Mouse (Mus musculus) stomach, embryonic 14.5 days (tissue): ENCODE results near the gene Efna2. TPM values are rescaled to one million over a fixed set of nuclear protein-coding genes. Genes with fewer than 3 reads are reported as not detected.

Experiments
- ATAC-seq: fragments of 200-750 bp; cut with Nextera tagmentation; 2 replicates; pipeline ENCODE4 v1.8.0; 2017; ENCODE audit warnings: low read depth, moderate TSS enrichment; ENCODE audit not compliant: insufficient number of reproducible peaks, insufficient read depth, low FRiP score
- H3K27ac ChIP-seq: fragments of 300-500 bp; sonication (generic); 2 replicates; pipeline ENCODE4 v1.5.1; 2014; ENCODE audit warnings: mild to moderate bottlenecking, low read length, moderate library complexity, mixed read lengths
- H3K27me3 ChIP-seq: fragments of 300-500 bp; sonication (generic); 2 replicates; pipeline ENCODE4 v1.6.1; 2014; ENCODE audit warnings: low read length, control low read depth, mixed read lengths; ENCODE audit not compliant: control insufficient read depth, insufficient read depth
- H3K36me3 ChIP-seq: fragments of 300-500 bp; sonication (generic); 2 replicates; pipeline ENCODE4 v1.6.1; 2014; ENCODE audit warnings: mild to moderate bottlenecking, control low read depth, low read length, moderate library complexity, mixed read lengths; ENCODE audit not compliant: control insufficient read depth, insufficient read depth
- H3K4me1 ChIP-seq: fragments of 300-500 bp; sonication (generic); 2 replicates; pipeline ENCODE4 v1.6.1; 2014; ENCODE audit warnings: low read length, control low read depth, mixed read lengths; ENCODE audit not compliant: control insufficient read depth, insufficient read depth
- H3K4me2 ChIP-seq: fragments of 300-500 bp; sonication (generic); replicated peaks from 2 replicates; pipeline ENCODE4 v1.6.1; 2014; ENCODE audit warnings: low read depth, low read length, control low read depth
- H3K4me3 ChIP-seq: fragments of 300-500 bp; sonication (generic); 2 replicates; pipeline ENCODE4 v1.5.1; 2014; ENCODE audit warnings: low read depth, low read length, control low read depth
- H3K9ac ChIP-seq: fragments of 300-500 bp; sonication (generic); replicated peaks from 2 replicates; pipeline ENCODE4 v1.6.1; 2014; ENCODE audit warnings: low read depth, mild to moderate bottlenecking, control low read depth, low read length, moderate library complexity, mixed read lengths
- H3K9me3 ChIP-seq: fragments of 300-500 bp; sonication (generic); 2 replicates; pipeline ENCODE4 v1.6.1; 2016; ENCODE audit warnings: low read depth, low read length, control low read depth; ENCODE audit not compliant: control insufficient read depth
- WGBS: fragments of 180-500 bp; shearing (Covaris S2); extraction: QIAGEN DNeasy Blood & Tissue Kit; methylation state at CpG from one replicate; pipeline ENCODE4 v1.1.7; 2014; 5-methylcytosine and 5-hydroxymethylcytosine counted together
- polyA plus RNA-seq: library from polyadenylated mRNA; unstranded; fragments of >200 nt; fragmentation: Nextera tagmentation; extraction: Ambion mirVana; gene quantifications from 2 replicates; pipeline ENCODE4 v1.2.1, GENCODE M21; 2014

The Efna2 gene
- polyA plus RNA-seq, 1 experiment from 2014 or later, result 12.2 TPM

DNA sequence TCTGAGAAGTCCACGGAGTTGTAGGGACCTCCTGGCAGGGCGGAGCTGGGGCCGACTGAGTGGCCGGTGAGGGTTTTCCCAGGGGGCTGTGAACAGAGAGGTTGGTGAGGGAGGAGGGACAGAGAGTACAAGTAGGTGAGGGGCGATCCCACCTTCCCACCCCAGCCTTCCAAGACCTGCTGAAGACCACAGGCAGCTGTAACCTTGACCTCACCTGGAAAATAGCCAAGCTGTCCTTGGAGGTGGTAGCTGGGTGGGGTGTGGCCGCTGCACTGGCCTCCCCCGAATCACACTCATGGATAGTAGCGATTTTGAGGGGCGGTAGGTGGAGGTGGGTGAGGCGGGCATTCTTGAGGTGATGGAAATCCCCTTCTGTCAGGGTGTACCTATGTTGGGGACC lies 44.1 kb upstream of the Efna2 start:
- 85% methylated on average over 10 of the region's 10 CpGs for WGBS
- ATAC-seq, result no peak
- peaks cover 13% of the 10 kb centered on the region; the same call in 1 of the 2 replicates for H3K4me1 ChIP-seq

DNA sequence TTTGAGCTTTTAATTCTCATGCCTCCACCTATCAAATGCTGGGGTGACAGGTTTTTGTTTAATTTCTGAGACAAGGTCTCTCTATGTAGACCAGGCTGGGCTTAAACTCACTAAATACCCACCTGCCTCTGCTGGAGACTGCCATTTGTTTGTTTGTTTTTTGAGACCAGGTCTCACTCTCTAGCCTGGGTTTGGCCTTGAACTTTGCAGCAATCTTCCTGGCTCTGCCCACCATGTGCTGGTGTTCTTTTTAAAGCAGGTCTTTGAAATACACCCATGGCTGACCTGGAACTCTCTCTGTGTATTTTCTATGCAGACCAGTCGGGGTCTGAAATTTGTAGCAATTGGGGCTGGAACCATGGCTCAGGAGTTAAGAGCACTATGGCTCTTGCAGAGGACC lies 43.6 kb upstream of the Efna2 start:
- H3K9ac ChIP-seq, result no peak overlapping the region
- H3K4me3 ChIP-seq, result no peak overlapping the region
- no peak overlapping the region for H3K4me2 ChIP-seq
- H3K4me1 ChIP-seq, result peaks cover 13% of the 10 kb centered on the region; the same call in 1 of the 2 replicates
- 97% methylated on average over 1 of the region's 1 CpGs for WGBS
- H3K27ac ChIP-seq, result no peak overlapping the region
- no peak for ATAC-seq
- H3K27me3 ChIP-seq, result 0 out of 2 replicates have a peak, but pooled peaks cover 7% of the 10 kb centered on the region
- peaks cover 19% of the 10 kb centered on the region for H3K36me3 ChIP-seq
- H3K9me3 ChIP-seq, result no peaks in the 10 kb centered on the region

More for the DNA sequence above, 44.1 kb upstream of the Efna2 start:
- Histone ChIP-seq H3K9ac (no peak overlapping the region), H3K27me3 (0 out of 2 replicates have a peak, but pooled peaks cover 7% of the 10 kb centered on the region), H3K36me3 (peaks cover 22% of the 10 kb centered on the region), H3K4me3 (no peak overlapping the region), H3K4me2 (no peak overlapping the region), H3K9me3 (no peaks in the 10 kb centered on the region), H3K27ac (no peak overlapping the region)

DNA sequence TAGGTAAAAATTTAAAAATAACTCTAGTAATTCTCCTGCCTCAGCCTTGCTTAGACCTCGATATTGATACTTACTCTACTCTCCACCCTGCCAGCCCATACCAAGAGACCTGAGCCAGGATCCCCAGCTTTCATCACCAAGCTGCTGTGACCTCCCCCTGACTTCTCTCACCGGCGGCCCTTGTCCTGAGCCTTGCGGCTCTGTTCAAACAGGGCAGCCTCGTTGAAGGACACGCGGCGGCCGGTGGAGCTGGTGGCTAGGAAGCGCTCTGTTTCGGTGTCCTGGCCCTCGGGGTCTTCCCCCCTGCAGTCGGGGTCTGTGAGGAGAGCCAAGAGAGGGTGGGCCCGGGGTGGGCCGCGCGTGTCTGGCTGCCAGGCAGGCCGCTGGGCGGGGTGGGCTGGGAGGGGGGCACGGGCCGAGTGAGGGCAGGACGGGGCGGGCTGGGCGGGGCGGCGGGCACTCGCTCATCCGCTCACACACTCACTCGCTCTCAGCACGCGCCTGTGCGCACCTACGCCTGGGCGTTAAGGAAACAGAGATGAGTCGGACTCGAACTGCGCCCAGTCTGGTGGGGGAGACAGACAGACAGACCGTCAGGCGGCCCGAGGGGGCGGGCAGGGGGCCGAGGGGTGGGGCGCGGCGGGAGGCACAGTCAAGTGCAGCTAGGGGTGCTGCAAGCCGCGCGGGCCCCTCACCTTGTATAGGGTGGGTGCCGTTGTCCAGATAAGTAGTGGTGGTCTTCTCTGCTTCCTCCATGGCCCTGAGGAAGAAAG lies 42.9 kb upstream of the Efna2 start:
- Histone ChIP-seq H3K36me3 (peaks cover 11% of the 10 kb centered on the region), H3K9ac (no peak overlapping the region; the same call in 1 of the 2 replicates), H3K9me3 (no peaks in the 10 kb centered on the region), H3K4me2 (peak overlapping the region; percentile 97), H3K4me1 (peaks cover 17% of the 10 kb centered on the region; the same call in 1 of the 2 replicates), H3K4me3 (peak overlapping the region; percentile 73; the same call in 1 of the 2 replicates), H3K27ac (no peak overlapping the region), H3K27me3 (0 out of 2 replicates have a peak, but pooled peaks cover 7% of the 10 kb centered on the region)
- no peak for ATAC-seq
- WGBS, result 14% methylated on average over 40 of the region's 49 CpGs

DNA sequence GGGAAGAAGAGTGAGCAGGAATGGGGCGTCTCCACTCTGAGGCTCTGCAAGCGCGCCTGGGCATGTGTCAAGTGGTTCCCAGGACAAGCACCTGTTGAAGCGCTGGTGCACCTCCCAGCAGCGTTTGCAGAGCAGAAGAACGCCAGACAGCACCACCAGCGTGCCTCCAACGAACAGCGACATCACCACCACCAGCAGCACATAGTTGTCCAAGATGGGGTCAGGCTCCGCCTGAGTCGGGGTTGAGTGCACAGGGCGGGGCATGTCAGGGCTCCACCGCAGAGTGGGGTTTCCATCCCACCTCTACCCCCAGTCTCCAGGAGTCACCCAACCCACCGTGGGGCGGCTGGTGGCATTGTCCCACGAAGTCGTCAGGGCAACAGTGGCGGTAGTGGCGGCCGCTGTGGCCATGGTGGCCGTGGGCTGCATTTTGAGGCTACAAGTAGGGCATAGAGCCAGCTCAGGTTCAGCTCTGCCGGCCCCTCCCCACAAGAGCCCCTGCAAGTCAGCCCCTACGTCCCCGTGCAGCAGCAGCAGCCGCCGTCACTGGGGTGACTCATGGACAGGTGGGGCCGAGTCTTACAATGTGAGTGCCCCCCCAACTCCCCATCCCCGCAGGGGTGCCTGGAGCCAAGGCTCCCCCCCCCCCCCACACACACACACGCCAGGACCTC lies 42.2 kb upstream of the Efna2 start:
- Histone ChIP-seq H3K4me3 (peak overlapping the region; percentile 73), H3K27ac (0 out of 2 replicates have a peak overlapping the region, but pooled peaks have one; percentile 79), H3K9me3 (no peaks in the 10 kb centered on the region), H3K4me2 (peak overlapping the region; percentile 97), H3K4me1 (peaks cover 17% of the 10 kb centered on the region; the same call in 1 of the 2 replicates), H3K36me3 (peaks cover 7% of the 10 kb centered on the region), H3K9ac (no peak overlapping the region), H3K27me3 (0 out of 2 replicates have a peak, but pooled peaks cover 7% of the 10 kb centered on the region)
- ATAC-seq, result no peak
- whole genome bisulfite sequencing, result 5% methylated on average over 29 of the region's 29 CpGs

DNA sequence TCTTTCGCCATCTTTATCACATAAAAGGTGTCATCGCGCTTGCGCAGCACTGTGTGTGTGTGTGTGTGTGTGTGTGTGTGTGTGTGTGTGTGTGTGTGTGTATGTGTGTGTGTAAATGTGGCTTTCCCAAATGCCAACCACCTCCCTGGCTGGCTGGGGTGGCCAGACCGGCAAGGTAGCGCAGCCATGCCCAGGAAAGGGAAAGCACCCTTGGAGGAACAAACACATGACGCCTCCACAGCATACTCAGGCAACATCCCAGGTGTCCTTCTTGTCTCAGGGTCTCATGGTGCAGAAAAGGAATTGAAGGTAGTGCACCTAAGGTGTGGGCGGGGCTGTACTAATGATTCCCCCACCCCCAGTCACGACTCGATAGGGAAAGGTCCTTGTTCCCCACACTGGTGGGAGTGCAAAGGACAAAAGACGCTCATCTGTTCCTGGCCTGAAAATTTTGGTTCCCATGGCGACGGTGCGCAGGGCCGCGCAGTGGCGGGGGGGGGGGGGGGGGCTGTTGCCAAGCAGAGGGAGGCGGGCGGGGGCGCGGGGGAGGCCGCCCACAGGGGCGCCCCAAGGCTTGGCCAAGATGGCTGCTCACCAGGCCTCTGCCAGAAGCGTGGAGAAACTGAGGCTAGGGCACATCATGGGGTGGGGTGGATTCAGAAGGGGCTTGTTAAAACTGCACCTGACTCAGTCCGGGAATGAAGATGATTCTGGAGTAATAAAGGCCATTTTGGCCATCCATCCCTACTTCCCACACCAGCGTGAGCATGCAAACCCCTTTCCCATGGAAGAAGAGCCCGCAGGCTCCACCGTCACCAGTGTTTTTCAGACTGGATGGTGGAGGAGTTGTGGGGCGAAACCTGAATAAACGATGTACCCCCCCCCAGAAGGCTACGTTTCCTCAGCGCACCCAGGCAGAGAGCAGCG lies 41.4 kb upstream of the Efna2 start:
- Histone ChIP-seq H3K4me1 (peaks cover 19% of the 10 kb centered on the region; the same call in 1 of the 2 replicates), H3K27ac (peak overlapping the region; percentile 79; the same call in 1 of the 2 replicates), H3K9me3 (no peaks in the 10 kb centered on the region), H3K4me2 (peak overlapping the region; percentile 97), H3K36me3 (no peaks in the 10 kb centered on the region; the same call in 1 of the 2 replicates), H3K27me3 (0 out of 2 replicates have a peak, but pooled peaks cover 7% of the 10 kb centered on the region), H3K4me3 (peak overlapping the region; percentile 73), H3K9ac (peak overlapping the region; percentile 86)
- 7% methylated on average over 29 of the region's 33 CpGs for WGBS
- no peak for ATAC-seq

DNA sequence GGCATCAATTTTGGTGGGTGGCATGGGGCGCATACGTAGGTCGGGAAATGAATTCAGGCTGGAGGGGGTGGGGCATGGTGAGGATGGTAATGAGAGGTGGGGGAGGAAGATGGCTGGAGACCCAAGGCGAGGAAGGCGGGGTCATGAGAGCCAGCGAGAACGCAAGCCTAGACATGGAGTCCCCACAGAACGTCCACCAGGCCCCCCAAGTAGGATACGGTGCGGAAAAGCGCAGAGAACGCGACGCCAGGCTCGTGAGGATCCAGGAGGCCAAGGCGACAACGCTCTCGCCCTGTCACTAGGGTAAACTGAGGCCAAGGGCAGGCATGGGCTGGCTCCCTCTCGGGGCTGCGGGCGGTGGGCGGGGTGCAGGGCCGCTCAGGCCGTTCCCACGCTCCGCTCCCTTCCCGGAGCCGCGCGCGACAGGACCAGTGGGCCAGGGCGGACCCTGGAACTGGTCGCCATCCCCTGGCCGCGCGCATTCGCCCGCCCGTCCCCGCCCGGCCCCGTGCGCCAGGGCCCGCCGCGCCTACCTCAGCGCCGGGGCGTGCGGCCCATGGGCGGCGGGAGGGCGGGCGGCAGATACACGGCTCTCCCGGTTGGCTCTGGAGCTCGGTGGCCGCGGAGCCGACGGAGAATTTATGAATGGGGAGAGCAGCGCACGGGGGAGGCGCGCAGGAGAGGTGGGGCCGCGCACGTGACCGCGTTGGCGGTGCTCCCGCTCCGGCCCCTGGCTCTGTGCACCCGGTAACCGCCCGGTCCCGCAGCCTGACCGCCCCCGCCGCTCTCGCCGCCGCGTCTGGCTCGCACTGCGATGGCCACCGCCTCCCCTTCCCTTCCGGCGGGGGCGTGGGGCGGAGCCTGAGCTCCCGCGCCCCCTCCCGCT lies 40.5 kb upstream of the Efna2 start, which contains the start of gene Atp5d:
TSS of gene Atp5d (plus strand) at position 80 of the 886 bp plus-strand sequence.
- Histone ChIP-seq H3K4me3 (peak within 1 kb of the TSS; percentile 73), H3K4me2 (peak within 1 kb of the TSS; percentile 97), H3K27ac (peak within 1 kb of the TSS; percentile 79; the same call in 1 of the 2 replicates), H3K4me1 (peaks cover 20% of the 10 kb centered on the region; the same call in 1 of the 2 replicates), H3K36me3 (peaks cover 5% of the 10 kb centered on the region; the same call in 1 of the 2 replicates), H3K9me3 (no peaks in the 10 kb centered on the region), H3K27me3 (0 out of 2 replicates have a peak, but pooled peaks cover 7% of the 10 kb centered on the region), H3K9ac (peak within 1 kb of the TSS; percentile 86)
- under 1% methylated on average over 78 of the region's 94 CpGs for WGBS
- peak; percentile 11; the same call in 1 of the 2 replicates for ATAC-seq

DNA sequence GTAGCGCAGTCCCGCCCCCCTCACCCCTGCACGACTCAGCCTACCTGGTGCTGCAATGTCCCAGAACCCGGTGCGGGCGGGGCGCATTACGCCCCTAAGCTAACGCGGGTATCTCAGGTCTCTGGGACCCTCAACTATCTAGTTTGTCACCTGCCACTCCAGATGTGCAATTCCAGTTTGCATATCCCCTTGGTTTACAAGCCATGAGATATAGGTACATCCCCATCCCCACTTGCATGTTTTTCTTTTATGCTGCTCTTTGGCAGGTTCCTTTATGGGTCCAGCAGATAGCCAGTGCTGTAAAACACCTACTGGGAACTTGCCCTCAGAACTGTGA lies 39.9 kb upstream of the Efna2 start:
- H3K27me3 ChIP-seq, result 0 out of 2 replicates have a peak, but pooled peaks cover 7% of the 10 kb centered on the region
- peaks cover 10% of the 10 kb centered on the region; the same call in 1 of the 2 replicates for H3K36me3 ChIP-seq
- H3K9me3 ChIP-seq, result no peaks in the 10 kb centered on the region
- H3K27ac ChIP-seq, result 0 out of 2 replicates have a peak overlapping the region, but pooled peaks have one; percentile 79
- H3K4me3 ChIP-seq, result peak overlapping the region; percentile 73
- H3K4me1 ChIP-seq, result peaks cover 20% of the 10 kb centered on the region; the same call in 1 of the 2 replicates
- WGBS, result under 1% methylated on average over 8 of the region's 10 CpGs
- peak overlapping the region; percentile 97 for H3K4me2 ChIP-seq
- ATAC-seq, result 0 out of 2 replicates have a peak, but pooled peaks have one; percentile 1
- peak overlapping the region; percentile 86; the same call in 1 of the 2 replicates for H3K9ac ChIP-seq
